Mouse (Mus musculus) bone marrow, adult 2 months (tissue): ENCODE results near the gene Tle4.

Source experiments
- CTCF ChIP-seq: fragments of 200-500 bp; IDR thresholded peaks from 2 replicates; pipeline ENCODE4 v1.5.1; 2011; ENCODE audit warnings: low read length, control low read depth; ENCODE audit not compliant: control insufficient read depth, insufficient read depth
- POLR2A ChIP-seq: fragments of 200-500 bp; IDR thresholded peaks from 2 replicates; pipeline ENCODE4 v1.6.1; 2011; ENCODE audit warnings: low read depth, mild to moderate bottlenecking, control low read depth, low read length, borderline replicate concordance; ENCODE audit not compliant: control insufficient read depth

DNA sequence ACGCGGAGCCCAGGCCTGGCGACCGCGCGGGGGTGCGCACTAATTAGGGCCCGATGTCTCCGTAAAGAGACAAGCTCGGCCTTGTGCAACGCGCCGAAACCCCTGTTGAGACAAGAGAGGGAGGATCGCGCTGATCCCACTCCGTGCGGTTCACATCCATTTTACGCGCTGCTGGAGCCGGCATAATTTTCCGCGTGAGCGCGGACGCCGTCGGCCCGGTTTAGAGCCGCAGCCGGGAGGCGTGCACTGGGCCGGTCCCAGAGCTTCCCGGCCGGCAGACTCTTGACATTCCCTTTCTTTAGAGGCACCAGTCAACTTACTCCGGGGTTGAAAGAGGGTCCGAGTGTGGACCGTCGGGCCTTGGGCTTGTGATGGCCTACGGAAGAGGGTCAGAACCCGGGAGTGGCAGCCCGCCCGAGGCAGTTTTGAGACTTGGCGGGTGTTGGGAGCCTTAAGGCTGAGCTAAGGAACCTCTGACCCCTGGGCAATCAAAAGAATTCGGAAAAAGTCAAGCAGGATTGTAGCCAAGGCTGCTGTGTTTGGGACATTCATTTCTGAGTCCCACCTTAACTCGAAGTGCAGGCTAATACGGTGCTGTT, 938 bp upstream of the Tle4 start:
- no peak for TF ChIP-seq CTCF
- no peak for TF ChIP-seq POLR2A
